Mouse (Mus musculus) left cerebral cortex, postnatal 36 days (tissue): ENCODE data around the gene Mme. TPM values are rescaled to one million over a fixed set of nuclear protein-coding genes. Genes with fewer than 3 reads are reported as not detected.

Experiments
- DNase-seq, 2 experiments: peaks; one replicate each; pipeline ENCODE4 v3.0.0; 2021 to 2022; ENCODE audit warnings: low spot score in 2 of 2, mixed read lengths in 1 of 2
- intact Hi-C: fragments of 180-260 bp; cut with DNase I; formaldehyde crosslinking; loops from one replicate; pipeline ENCODE4 v1.15.1; 2025
- total RNA-seq, 2 experiments: library from RNA; stranded (reverse); gene quantifications; 2 replicates each; pipeline ENCODE4 v1.2.3; 2021

Mme gene
- 10 to 100 TPM in 1 of 2 experiments, 1 to 10 TPM in 1; 7.4 to 10.9 TPM for total RNA-seq

- intact Hi-C loops, result no loop called here
- no peak for DNase-seq
Observed at GRCm38 (mm10) chr3:63241099-63241587, at the start of gene Mme. TSS of gene Mme (plus strand) at chr3:63241537.

- DNase-seq, result peak in 1 of 2 experiments; percentile 18
- intact Hi-C loops, result no loop called here
Observed at GRCm38 (mm10) chr3:63196565-63196964, 44.8 kb upstream of the Mme start.

- intact Hi-C loops, result no loop called here
- DNase-seq, result no peak
Observed at GRCm38 (mm10) chr3:63198026-63198425, 43.3 kb upstream of the Mme start.

- DNase-seq, result no peak
- intact Hi-C loops, result no loop called here
Observed at GRCm38 (mm10) chr3:63221867-63222591, 19.3 kb upstream of the Mme start.

GRCm38 (mm10) chr3:63223676-63224075, 17.7 kb upstream of the Mme start:
- no peak for DNase-seq
- intact Hi-C loops, result no loop called here

- intact Hi-C loops, result no loop called here
- DNase-seq, result no peak
Observed at GRCm38 (mm10) chr3:63235957-63236356, 5.4 kb upstream of the Mme start.

GRCm38 (mm10) chr3:63243721-63244120, 2.4 kb downstream of the Mme start:
- DNase-seq, result no peak
- intact Hi-C loops, result no loop called here

- DNase-seq, result no peak
- intact Hi-C loops, result no loop called here
Observed at GRCm38 (mm10) chr3:63272091-63272490, 30.8 kb downstream of the Mme start.

GRCm38 (mm10) chr3:63294316-63294715, 53.0 kb downstream of the Mme start:
- intact Hi-C loops, result loop anchor here (10.0 kb wide), 1 partner anchor 370 kb away; no protein-coding TSS in a partner anchor
- DNase-seq, result no peak

GRCm38 (mm10) chr3:63294791-63295190, 53.5 kb downstream of the Mme start:
- DNase-seq, result no peak
- intact Hi-C loops, result loop anchor here (10.0 kb wide), 1 partner anchor 370 kb away; no protein-coding TSS in a partner anchor

GRCm38 (mm10) chr3:63295237-63295636, 53.9 kb downstream of the Mme start:
- DNase-seq, result peak in 1 of 2 experiments; percentile 18
- intact Hi-C loops, result loop anchor here (10.0 kb wide), 1 partner anchor 370 kb away; no protein-coding TSS in a partner anchor

- intact Hi-C loops, result loop anchor here (10.0 kb wide), 1 partner anchor 371 kb away; no protein-coding TSS in a partner anchor
Observed at GRCm38 (mm10) chr3:63295657-63296231, 54.4 kb downstream of the Mme start.

GRCm38 (mm10) chr3:63296411-63296810, 55.1 kb downstream of the Mme start:
- intact Hi-C loops, result loop anchor here (10.0 kb wide), 1 partner anchor 372 kb away; no protein-coding TSS in a partner anchor
- DNase-seq, result peak; percentile 6 to 9

More at GRCm38 (mm10) chr3:63295657-63296231, 54.4 kb downstream of the Mme start:
- peak; percentile 20 to 36 for DNase-seq

- intact Hi-C loops, result loop anchor here (10.0 kb wide), 1 partner anchor 373 kb away; no protein-coding TSS in a partner anchor
- DNase-seq, result peak; percentile 46 to 57
Observed at GRCm38 (mm10) chr3:63297787-63298186, 56.5 kb downstream of the Mme start.

- intact Hi-C loops, result no loop called here
- DNase-seq, result no peak
Observed at GRCm38 (mm10) chr3:63315211-63315760, 73.9 kb downstream of the Mme start.

GRCm38 (mm10) chr3:63317496-63317895, 76.2 kb downstream of the Mme start:
- intact Hi-C loops, result no loop called here
- no peak for DNase-seq

GRCm38 (mm10) chr3:63325615-63326014, 84.3 kb downstream of the Mme start:
- intact Hi-C loops, result no loop called here
- no peak for DNase-seq

- DNase-seq, result no peak
- intact Hi-C loops, result no loop called here
Observed at GRCm38 (mm10) chr3:63340110-63340509, 98.8 kb downstream of the Mme start.

- intact Hi-C loops, result no loop called here
- no peak for DNase-seq
Observed at GRCm38 (mm10) chr3:63340546-63340945, 99.2 kb downstream of the Mme start.

GRCm38 (mm10) chr3:63341481-63341880, 100.1 kb downstream of the Mme start:
- DNase-seq, result no peak
- intact Hi-C loops, result no loop called here
